Mouse (Mus musculus) brain, embryonic 18.5 days (tissue): ENCODE data around the gene Rhbdd2.

Source experiments
- DNase-seq: peaks from one replicate; pipeline ENCODE4 v3.0.0-alpha.2; 2012; ENCODE audit warnings: low read depth, low spot score

Rhbdd2 gene

DNA sequence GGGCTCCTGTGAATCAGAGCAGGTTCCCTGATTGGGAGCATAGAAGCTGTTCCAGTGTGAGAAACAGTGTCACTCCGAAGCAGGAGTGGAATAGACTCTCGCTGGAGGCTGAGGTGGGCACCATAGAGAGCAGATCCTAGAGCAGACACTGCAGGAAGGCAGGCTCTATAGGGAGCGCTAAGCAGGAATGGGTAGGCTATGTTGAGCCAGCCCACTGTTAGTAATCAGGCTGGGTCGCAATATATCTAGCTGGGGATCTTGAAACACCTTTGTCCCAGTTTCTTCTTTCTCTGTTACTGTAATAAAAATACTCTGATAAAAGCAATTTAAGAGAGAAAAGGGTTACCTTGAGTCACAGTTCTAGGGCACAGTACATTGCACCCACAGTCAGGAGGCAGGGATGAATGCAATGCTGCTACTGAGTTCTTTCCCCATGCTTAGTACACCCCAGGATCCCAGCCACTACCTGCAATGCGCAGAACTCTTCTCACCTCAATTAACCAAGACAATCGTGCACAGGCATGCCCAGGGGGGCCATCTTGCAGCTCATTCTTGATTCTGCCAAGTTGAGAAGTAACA is 48.6 kb downstream of the Rhbdd2 start:
- no peak for DNase-seq

- DNase-seq: no peak
Observed at GRCm38 (mm10) chr5:135682009-135682408, 49.6 kb downstream of the Rhbdd2 start.

DNA sequence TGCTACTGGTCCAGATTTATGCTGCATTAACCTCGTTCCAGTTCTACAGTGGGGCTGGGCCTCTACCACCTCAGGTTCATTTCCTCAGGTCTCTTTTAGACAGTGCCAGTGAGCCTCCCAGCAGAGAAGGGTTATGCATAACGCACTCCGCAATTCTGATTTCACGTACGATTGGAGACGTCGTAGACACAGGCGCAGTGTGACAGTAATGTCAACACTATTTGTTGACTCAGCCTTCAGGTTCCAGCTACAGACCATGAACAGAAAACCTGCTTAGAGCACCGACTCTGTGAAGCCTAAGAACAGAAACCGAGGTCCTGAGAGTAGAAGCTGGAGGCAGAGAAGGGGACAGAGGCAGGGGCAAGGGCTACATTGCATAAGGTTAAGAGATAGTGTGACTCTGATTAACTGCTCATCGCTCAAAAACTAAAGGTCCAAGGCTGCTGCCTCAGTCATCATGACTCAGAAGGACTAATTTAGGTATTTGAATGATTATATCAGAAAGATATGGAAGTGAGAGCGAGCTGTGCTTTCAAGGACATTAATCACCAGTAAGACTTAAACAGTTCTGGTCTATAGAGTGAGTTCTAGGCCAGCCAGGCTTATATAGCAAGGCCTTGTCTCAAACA is 50.6 kb downstream of the Rhbdd2 start:
- no peak for DNase-seq

DNA sequence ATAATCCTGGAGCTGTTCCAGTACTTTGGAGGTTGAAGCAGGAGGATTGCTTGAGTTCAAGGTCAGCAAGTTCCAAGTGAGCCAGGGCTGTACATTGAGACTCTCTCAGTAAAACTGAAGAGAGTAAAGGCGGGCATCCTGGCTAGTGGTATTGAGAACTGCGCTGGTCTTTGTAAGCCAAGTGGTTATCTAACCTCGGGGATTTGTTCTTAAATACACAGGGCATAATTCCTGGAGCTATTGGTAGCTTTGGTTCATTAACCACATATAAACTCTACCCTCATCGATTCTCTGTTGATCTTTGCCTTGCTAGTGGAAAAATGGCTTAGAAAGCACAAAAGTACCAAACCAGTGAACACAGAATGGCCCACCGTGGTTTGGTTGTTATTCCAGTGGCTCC is 58.0 kb downstream of the Rhbdd2 start:
- DNase-seq: no peak

DNA sequence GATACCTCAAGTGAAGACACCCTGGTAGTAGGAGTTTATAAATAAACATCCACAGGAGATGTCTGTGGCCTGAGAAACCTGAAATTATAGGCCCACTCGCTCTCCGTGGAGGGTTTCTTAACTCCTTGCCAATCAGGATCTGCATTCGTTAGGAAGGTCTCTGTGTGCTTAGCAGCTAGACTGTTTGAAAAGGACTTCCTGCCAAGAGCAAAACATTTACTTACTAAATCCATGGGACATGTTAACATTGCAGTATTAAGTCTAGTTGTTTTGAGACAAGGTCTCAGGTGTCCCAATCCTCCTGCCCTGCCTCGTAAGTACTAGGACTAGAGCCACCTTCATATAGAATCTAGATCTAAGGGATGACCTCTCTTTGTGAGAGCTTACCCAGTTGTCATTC is 58.8 kb downstream of the Rhbdd2 start:
- no peak for DNase-seq

GRCm38 (mm10) chr5:135693281-135693853 is 60.9 kb downstream of the Rhbdd2 start:
- DNase-seq: no peak

GRCm38 (mm10) chr5:135695277-135695721 is 62.9 kb downstream of the Rhbdd2 start:
- no peak for DNase-seq
